Mouse (Mus musculus) adrenal gland (tissue): Measurements from ENCODE around the gene Tbc1d15.
"Not testable (repeated sequence)": the region's sequence is repeated elsewhere in the genome, so short reads cannot be mapped to it uniquely, and the experiment has no call there.

Source experiments
- intact Hi-C: fragments of 180-260 bp; cut with DNase I; formaldehyde crosslinking; loops from one replicate; pipeline ENCODE4 v1.15.1; 2025

Gene Tbc1d15

GRCm38 (mm10) chr10:115248041-115248440 lies 3.2 kb downstream of the Tbc1d15 start:
- intact Hi-C loops = loop anchor here (5.0 kb wide), 1 partner anchor 39 kb away; no protein-coding TSS in a partner anchor

GRCm38 (mm10) chr10:115245488-115245887 lies 5.8 kb downstream of the Tbc1d15 start:
- intact Hi-C loops = loop anchor here (5.0 kb wide), 1 partner anchor 42 kb away; no protein-coding TSS in a partner anchor

GRCm38 (mm10) chr10:115241082-115241595 lies 10.1 kb downstream of the Tbc1d15 start:
- intact Hi-C loops = no loop called here

GRCm38 (mm10) chr10:115237931-115238330 lies 13.3 kb downstream of the Tbc1d15 start:
- intact Hi-C loops = no loop called here

GRCm38 (mm10) chr10:115236733-115237132 lies 14.5 kb downstream of the Tbc1d15 start:
- intact Hi-C loops = no loop called here

GRCm38 (mm10) chr10:115235501-115235900 lies 15.8 kb downstream of the Tbc1d15 start:
- intact Hi-C loops = no loop called here

GRCm38 (mm10) chr10:115233798-115234197 lies 17.5 kb downstream of the Tbc1d15 start:
- intact Hi-C loops = no loop called here

GRCm38 (mm10) chr10:115232513-115232912 lies 18.8 kb downstream of the Tbc1d15 start:
- intact Hi-C loops = no loop called here

GRCm38 (mm10) chr10:115229023-115229422 lies 22.2 kb downstream of the Tbc1d15 start:
- intact Hi-C loops = no loop called here

GRCm38 (mm10) chr10:115226586-115226985 lies 24.7 kb downstream of the Tbc1d15 start:
- intact Hi-C loops = no loop called here

GRCm38 (mm10) chr10:115223845-115224244 lies 27.4 kb downstream of the Tbc1d15 start:
- intact Hi-C loops = loop anchor here (5.0 kb wide), 1 partner anchor 183 kb away; no protein-coding TSS in a partner anchor

GRCm38 (mm10) chr10:115212916-115213580 lies 38.2 kb downstream of the Tbc1d15 start:
- intact Hi-C loops = no loop called here

GRCm38 (mm10) chr10:115205825-115206224 lies 45.4 kb downstream of the Tbc1d15 start:
- intact Hi-C loops = no loop called here

GRCm38 (mm10) chr10:115205284-115205683 lies 46.0 kb downstream of the Tbc1d15 start:
- intact Hi-C loops = no loop called here

- intact Hi-C loops = no loop called here
Observed at GRCm38 (mm10) chr10:115191214-115191613, 60.1 kb downstream of the Tbc1d15 start.

- intact Hi-C loops = no loop called here
Observed at GRCm38 (mm10) chr10:115187390-115187789, 63.9 kb downstream of the Tbc1d15 start.

GRCm38 (mm10) chr10:115184697-115185096 lies 66.6 kb downstream of the Tbc1d15 start, which contains the start of gene Tph2:
Gene Tph2 (minus strand): TSS chr10:115185022.
- intact Hi-C loops = no loop called here

GRCm38 (mm10) chr10:115181034-115181433 lies 70.2 kb downstream of the Tbc1d15 start:
- intact Hi-C loops = no loop called here

GRCm38 (mm10) chr10:115178019-115178418 lies 73.2 kb downstream of the Tbc1d15 start:
- intact Hi-C loops = not testable (repeated sequence)

GRCm38 (mm10) chr10:115175591-115175991 lies 75.7 kb downstream of the Tbc1d15 start:
- intact Hi-C loops = no loop called here

- intact Hi-C loops = no loop called here
Observed at GRCm38 (mm10) chr10:115173336-115173735, 77.9 kb downstream of the Tbc1d15 start.

GRCm38 (mm10) chr10:115171351-115171818 lies 79.9 kb downstream of the Tbc1d15 start:
- intact Hi-C loops = no loop called here
